Mouse (Mus musculus) heart, embryonic 12.5 days (tissue): Measurements from ENCODE around the gene Hoxd10. TPM values are rescaled to one million over a fixed set of nuclear protein-coding genes. Genes with fewer than 3 reads are reported as not detected.

Source experiments
- ATAC-seq: fragments of 200-750 bp; cut with Nextera tagmentation; 2 replicates; pipeline ENCODE4 v1.8.0; 2017; ENCODE audit warnings: moderate TSS enrichment, moderate library complexity; ENCODE audit not compliant: insufficient number of reproducible peaks, low FRiP score
- H3K27ac ChIP-seq: fragments of 300-500 bp; sonication (generic); 2 replicates; pipeline ENCODE4 v1.5.1; 2016; ENCODE audit warnings: mild to moderate bottlenecking, moderate library complexity; ENCODE audit not compliant: poor library complexity, severe bottlenecking
- H3K27me3 ChIP-seq: fragments of 300-500 bp; sonication (generic); replicated peaks from 2 replicates; pipeline ENCODE4 v1.6.1; 2016; ENCODE audit warnings: mild to moderate bottlenecking, moderate library complexity
- H3K36me3 ChIP-seq: fragments of 300-500 bp; sonication (generic); 2 replicates; pipeline ENCODE4 v1.6.1; 2016; ENCODE audit warnings: mild to moderate bottlenecking, moderate library complexity
- H3K4me1 ChIP-seq: fragments of 300-500 bp; sonication (generic); replicated peaks from 2 replicates; pipeline ENCODE4 v1.6.1; 2016; ENCODE audit warnings: mild to moderate bottlenecking
- H3K4me2 ChIP-seq: fragments of 300-500 bp; sonication (generic); 2 replicates; pipeline ENCODE4 v1.6.1; 2016; ENCODE audit warnings: mild to moderate bottlenecking, moderate library complexity
- H3K4me3 ChIP-seq: fragments of 300-500 bp; sonication (generic); 2 replicates; pipeline ENCODE4 v1.5.1; 2016; ENCODE audit warnings: mild to moderate bottlenecking
- H3K9ac ChIP-seq: fragments of 300-500 bp; sonication (generic); 2 replicates; pipeline ENCODE4 v1.6.1; 2016; ENCODE audit warnings: mild to moderate bottlenecking, moderate library complexity
- H3K9me3 ChIP-seq: fragments of 300-500 bp; sonication (generic); replicated peaks from 2 replicates; pipeline ENCODE4 v1.6.1; 2016; ENCODE audit warnings: mild to moderate bottlenecking, moderate library complexity
- WGBS: fragments of 180-500 bp; shearing (Covaris S2); methylation state at CpG from one replicate; pipeline ENCODE4 v1.1.7; 2016; 5-methylcytosine and 5-hydroxymethylcytosine counted together
- polyA plus RNA-seq: library from polyadenylated mRNA; unstranded; fragments of >200 nt; fragmentation: Nextera tagmentation; extraction: Ambion mirVana; gene quantifications from 2 replicates; pipeline ENCODE4 v1.2.1, GENCODE M21; 2016

The Hoxd10 gene
- polyA plus RNA-seq, 1 experiment from 2014 or later, result not detected

GRCm38 (mm10) chr2:74675666-74676282 is 15.9 kb upstream of the Hoxd10 start:
- H3K27ac ChIP-seq, result no peak overlapping the region
- H3K27me3 ChIP-seq, result peaks cover 94% of the 10 kb centered on the region
- no peaks in the 10 kb centered on the region for H3K9me3 ChIP-seq
- no peak for ATAC-seq
- peaks cover 12% of the 10 kb centered on the region; the same call in 1 of the 2 replicates for H3K4me1 ChIP-seq
- no peak overlapping the region for H3K4me3 ChIP-seq
- no peak overlapping the region for H3K9ac ChIP-seq
- WGBS, result 4% methylated on average over 24 of the region's 24 CpGs
- no peak overlapping the region for H3K4me2 ChIP-seq
- no peaks in the 10 kb centered on the region for H3K36me3 ChIP-seq

GRCm38 (mm10) chr2:74676376-74677052 is 15.2 kb upstream of the Hoxd10 start:
- no peak for ATAC-seq
- Histone ChIP-seq H3K27me3 (peaks cover 97% of the 10 kb centered on the region), H3K4me2 (no peak overlapping the region), H3K27ac (no peak overlapping the region), H3K4me1 (peaks cover 13% of the 10 kb centered on the region), H3K9ac (no peak overlapping the region), H3K4me3 (no peak overlapping the region), H3K9me3 (no peaks in the 10 kb centered on the region), H3K36me3 (no peaks in the 10 kb centered on the region)
- WGBS, result 6% methylated on average over 9 of the region's 9 CpGs

GRCm38 (mm10) chr2:74677106-74677505 is 14.6 kb upstream of the Hoxd10 start:
- ATAC-seq, result no peak
- Histone ChIP-seq H3K27me3 (peaks cover 97% of the 10 kb centered on the region), H3K4me2 (no peak overlapping the region), H3K4me1 (peaks cover 19% of the 10 kb centered on the region), H3K9ac (no peak overlapping the region), H3K9me3 (no peaks in the 10 kb centered on the region), H3K4me3 (no peak overlapping the region), H3K27ac (no peak overlapping the region), H3K36me3 (no peaks in the 10 kb centered on the region)
- WGBS, result 17% methylated on average over 2 of the region's 2 CpGs

DNA sequence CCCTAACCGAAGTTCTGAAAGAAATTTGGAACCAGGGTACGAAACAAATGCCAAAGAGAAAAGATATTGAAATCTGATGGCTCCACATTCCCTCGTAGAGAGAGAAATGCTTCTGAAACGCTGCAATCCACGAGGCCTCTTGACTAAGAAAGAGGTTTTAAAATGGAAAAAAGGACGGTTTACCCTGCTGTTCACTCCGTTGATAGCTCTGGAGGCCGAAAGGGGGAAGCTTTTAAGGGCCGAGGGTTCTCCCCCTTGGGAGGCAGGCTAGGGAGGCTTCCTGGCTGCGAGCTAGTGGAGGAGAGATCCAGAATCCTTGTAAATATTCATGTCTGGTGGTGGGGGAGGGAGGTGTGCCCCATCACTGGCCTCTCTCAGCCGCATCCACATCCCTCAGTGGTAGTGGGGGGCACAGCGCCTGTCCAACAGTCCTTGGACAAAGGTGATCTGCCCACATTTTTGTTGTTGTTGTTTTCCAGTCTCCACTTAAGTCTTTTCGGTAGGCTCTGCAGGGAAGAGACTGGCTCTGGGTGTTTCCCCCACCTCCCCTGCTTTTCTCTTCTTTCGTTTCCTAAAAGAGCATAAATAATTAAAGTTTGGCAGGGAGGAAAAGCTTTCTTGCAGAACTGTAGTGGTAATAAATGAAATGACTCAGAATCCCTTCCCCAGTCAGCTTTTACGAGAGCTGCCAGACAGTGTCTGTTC is 12.7 kb upstream of the Hoxd10 start, which contains the start of gene Hoxd11:
Gene Hoxd11 (plus strand): TSS at position 667 of the 705 bp plus-strand sequence.
- Histone ChIP-seq H3K4me3 (peak within 1 kb of the TSS; percentile 9; the same call in 1 of the 2 replicates), H3K4me2 (peak within 1 kb of the TSS; percentile 26; the same call in 1 of the 2 replicates), H3K9me3 (no peaks in the 10 kb centered on the region), H3K9ac (no peak within 1 kb of the TSS), H3K4me1 (peaks cover 22% of the 10 kb centered on the region), H3K27me3 (peaks cover 97% of the 10 kb centered on the region), H3K27ac (no peak within 1 kb of the TSS), H3K36me3 (no peaks in the 10 kb centered on the region)
- no peak for ATAC-seq
- WGBS, result under 1% methylated on average over 15 of the region's 15 CpGs

DNA sequence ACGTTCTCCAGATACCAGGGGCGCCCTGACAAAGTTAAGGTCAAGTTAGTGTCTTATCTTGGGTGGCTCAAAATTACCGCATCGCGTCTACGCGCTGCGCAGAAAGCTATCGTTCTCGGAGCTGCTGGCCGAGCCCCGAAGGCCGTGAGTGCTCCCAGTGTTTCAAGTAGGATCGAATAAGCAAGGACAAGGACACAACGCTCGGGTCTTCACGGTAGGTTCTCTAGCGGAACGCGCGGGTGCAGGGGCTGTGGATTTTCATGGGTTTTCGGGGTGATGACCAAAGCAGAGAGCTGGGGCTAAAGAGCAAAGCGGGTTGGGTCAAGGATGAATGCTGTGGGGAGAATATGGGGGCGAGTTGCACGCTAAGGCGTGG is 12.1 kb upstream of the Hoxd10 start:
- Histone ChIP-seq H3K4me1 (peaks cover 22% of the 10 kb centered on the region), H3K9ac (no peak overlapping the region), H3K4me3 (peak overlapping the region; percentile 9; the same call in 1 of the 2 replicates), H3K9me3 (no peaks in the 10 kb centered on the region), H3K27ac (no peak overlapping the region), H3K4me2 (peak overlapping the region; percentile 26; the same call in 1 of the 2 replicates), H3K27me3 (peaks cover 97% of the 10 kb centered on the region), H3K36me3 (no peaks in the 10 kb centered on the region)
- no peak for ATAC-seq
- WGBS, result 1% methylated on average over 26 of the region's 26 CpGs

GRCm38 (mm10) chr2:74679980-74680379 is 11.7 kb upstream of the Hoxd10 start:
- no peak overlapping the region for H3K9ac ChIP-seq
- peak overlapping the region; percentile 26; the same call in 1 of the 2 replicates for H3K4me2 ChIP-seq
- H3K36me3 ChIP-seq, result no peaks in the 10 kb centered on the region
- 2% methylated on average over 22 of the region's 23 CpGs for WGBS
- peaks cover 95% of the 10 kb centered on the region for H3K27me3 ChIP-seq
- H3K9me3 ChIP-seq, result no peaks in the 10 kb centered on the region
- H3K27ac ChIP-seq, result no peak overlapping the region
- H3K4me3 ChIP-seq, result peak overlapping the region; percentile 9; the same call in 1 of the 2 replicates
- no peak for ATAC-seq
- H3K4me1 ChIP-seq, result peaks cover 22% of the 10 kb centered on the region

GRCm38 (mm10) chr2:74680561-74681398 is 10.9 kb upstream of the Hoxd10 start:
- H3K4me3 ChIP-seq, result no peak overlapping the region
- H3K9me3 ChIP-seq, result no peaks in the 10 kb centered on the region
- H3K4me2 ChIP-seq, result no peak overlapping the region
- no peak for ATAC-seq
- peaks cover 94% of the 10 kb centered on the region for H3K27me3 ChIP-seq
- H3K36me3 ChIP-seq, result no peaks in the 10 kb centered on the region
- H3K27ac ChIP-seq, result no peak overlapping the region
- H3K4me1 ChIP-seq, result peaks cover 22% of the 10 kb centered on the region
- H3K9ac ChIP-seq, result no peak overlapping the region
- 2% methylated on average over 21 of the region's 21 CpGs for WGBS

DNA sequence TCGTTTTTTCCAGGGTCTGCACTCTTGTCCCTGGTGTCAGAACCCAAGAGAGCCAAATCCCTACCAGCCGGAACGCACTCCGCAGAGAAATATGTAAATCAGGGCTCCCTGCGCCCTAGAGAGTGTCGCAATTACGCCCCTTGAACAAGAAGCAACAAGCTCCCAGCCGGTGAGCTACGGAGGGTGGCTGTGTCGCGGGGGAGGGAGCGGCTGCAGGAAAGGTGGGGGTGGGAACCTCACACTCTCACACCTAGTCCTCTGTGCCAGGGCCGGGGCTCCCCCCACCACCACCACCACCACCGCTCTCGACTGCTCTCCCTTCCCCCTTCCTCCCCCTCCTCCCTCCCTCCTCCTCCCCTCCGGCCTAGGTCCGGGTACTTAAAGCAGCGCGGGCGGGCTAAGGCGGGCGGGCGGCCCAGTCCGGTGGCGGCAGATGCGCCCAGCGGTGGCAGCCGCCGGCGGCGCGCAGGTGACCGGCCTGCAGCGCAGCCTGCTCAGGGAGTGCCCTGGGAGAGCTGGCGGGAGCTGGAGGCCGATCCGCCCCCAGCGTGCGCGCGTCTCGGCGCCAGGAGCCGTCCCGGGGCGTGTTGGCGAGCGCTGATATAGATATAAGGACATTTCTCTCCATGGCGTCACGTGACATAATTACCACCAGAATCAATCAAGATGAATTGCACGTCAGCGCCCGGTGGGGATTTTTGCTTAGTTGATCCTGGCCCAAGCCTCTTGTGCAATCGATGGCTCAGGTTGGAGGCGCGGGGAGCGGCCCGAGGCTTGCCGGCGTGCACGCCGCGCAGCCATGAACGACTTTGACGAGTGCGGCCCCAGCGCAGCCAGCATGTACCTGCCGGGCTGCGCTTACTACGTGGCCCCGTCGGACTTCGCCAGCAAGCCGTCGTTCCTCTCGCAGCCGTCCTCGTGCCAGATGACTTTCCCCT is 9.9 kb upstream of the Hoxd10 start:
- Histone ChIP-seq H3K9me3 (no peaks in the 10 kb centered on the region), H3K4me2 (peak overlapping the region; percentile 61), H3K27ac (no peak overlapping the region), H3K4me3 (peak overlapping the region; percentile 40), H3K36me3 (no peaks in the 10 kb centered on the region), H3K27me3 (peaks cover 88% of the 10 kb centered on the region), H3K4me1 (peaks cover 22% of the 10 kb centered on the region), H3K9ac (no peak overlapping the region)
- ATAC-seq, result peak; percentile 18; the same call in 1 of the 2 replicates
- under 1% methylated on average over 77 of the region's 78 CpGs for WGBS

DNA sequence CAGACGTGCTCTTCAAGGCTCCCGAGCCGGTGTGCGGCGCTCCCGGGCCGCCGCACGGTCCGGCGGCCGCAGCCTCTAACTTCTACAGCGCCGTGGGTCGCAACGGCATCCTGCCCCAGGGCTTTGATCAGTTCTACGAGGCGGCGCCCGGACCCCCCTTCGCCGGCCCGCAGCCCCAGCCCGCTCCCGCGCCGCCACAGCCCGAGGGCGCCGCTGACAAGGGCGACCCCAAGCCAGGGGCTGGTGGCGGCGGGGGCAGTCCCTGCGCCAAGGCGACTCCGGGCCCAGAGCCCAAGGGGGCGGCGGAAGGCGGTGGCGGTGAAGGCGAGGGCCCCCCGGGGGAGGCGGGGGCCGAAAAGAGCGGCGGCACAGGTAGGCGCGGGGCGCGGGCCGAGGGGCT is 8.9 kb upstream of the Hoxd10 start:
- H3K4me2 ChIP-seq, result peak overlapping the region; percentile 61
- WGBS, result under 1% methylated on average over 47 of the region's 51 CpGs
- H3K9ac ChIP-seq, result 0 out of 2 replicates have a peak overlapping the region, but pooled peaks have one; percentile 3
- no peak for ATAC-seq
- no peaks in the 10 kb centered on the region for H3K36me3 ChIP-seq
- peaks cover 22% of the 10 kb centered on the region for H3K4me1 ChIP-seq
- peaks cover 91% of the 10 kb centered on the region for H3K27me3 ChIP-seq
- H3K9me3 ChIP-seq, result no peaks in the 10 kb centered on the region
- H3K27ac ChIP-seq, result no peak overlapping the region
- H3K4me3 ChIP-seq, result peak overlapping the region; percentile 40

DNA sequence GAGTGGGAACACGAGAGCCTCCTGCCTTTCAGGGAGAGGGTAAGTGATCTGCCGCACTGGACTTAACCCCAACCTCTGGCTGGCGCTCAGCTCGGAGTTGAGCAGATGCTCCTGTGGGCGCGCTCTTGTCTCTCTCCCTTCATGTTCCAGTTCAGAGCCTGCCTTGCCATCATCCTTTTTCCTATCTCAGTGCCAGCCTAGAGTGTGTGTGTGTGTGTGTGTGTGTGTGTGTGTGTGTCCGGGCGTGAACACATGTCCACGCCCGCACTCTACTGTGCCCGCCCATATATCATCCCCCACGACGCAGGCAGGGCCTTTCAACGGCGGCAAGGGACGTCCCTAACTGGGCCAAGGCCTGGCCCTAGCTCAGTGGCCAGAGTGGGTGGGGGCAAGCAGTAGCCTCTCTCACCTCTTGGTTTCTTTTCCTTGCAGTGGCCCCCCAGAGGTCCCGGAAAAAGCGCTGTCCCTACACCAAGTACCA is 8.2 kb upstream of the Hoxd10 start:
- H3K27me3 ChIP-seq, result peaks cover 89% of the 10 kb centered on the region
- no peak overlapping the region for H3K4me3 ChIP-seq
- no peak overlapping the region for H3K27ac ChIP-seq
- WGBS, result 0% methylated on average over 17 of the region's 18 CpGs
- no peak overlapping the region for H3K4me2 ChIP-seq
- H3K4me1 ChIP-seq, result peaks cover 22% of the 10 kb centered on the region
- no peak overlapping the region for H3K9ac ChIP-seq
- H3K36me3 ChIP-seq, result no peaks in the 10 kb centered on the region
- ATAC-seq, result no peak
- H3K9me3 ChIP-seq, result no peaks in the 10 kb centered on the region
